Mouse (Mus musculus): ENCODE results near the gene Ddc. TPM values are rescaled to one million over a fixed set of nuclear protein-coding genes. Genes with fewer than 3 reads are reported as not detected.

Gene Ddc
- polyA plus RNA-seq, 1 experiment = 0.19 TPM

GRCm38 (mm10) chr11:11818797-11819196 lies 79.1 kb downstream of the Ddc start:
- H3K4me1 ChIP-seq (ENCODE audit: control insufficient read depth, insufficient read depth, low read length) = peaks cover 8% of the 10 kb centered on the region
- no peaks in the 10 kb centered on the region for H3K36me3 ChIP-seq (ENCODE audit: control insufficient read depth, insufficient read depth, low read length)
- H3K4me3 ChIP-seq (ENCODE audit: control insufficient read depth, low read depth, low read length) = no peak overlapping the region
- TF ChIP-seq POLR2A (IDR thresholded peaks at IDR 0.05; ENCODE audit: control insufficient read depth, low read depth, low read length) (no peak), CTCF (IDR thresholded peaks at IDR 0.05; ENCODE audit: control insufficient read depth, insufficient read depth, insufficient replicate concordance, low read depth, low read length) (no peak)
- no peak overlapping the region for H3K27ac ChIP-seq (ENCODE audit: control insufficient read depth, insufficient read depth, low read depth, low read length)
- no peaks in the 10 kb centered on the region for H3K27me3 ChIP-seq (ENCODE audit: control insufficient read depth, insufficient read depth, low read length)

- TF ChIP-seq CTCF (IDR thresholded peaks at IDR 0.05; ENCODE audit: control insufficient read depth, insufficient read depth, insufficient replicate concordance, low read depth, low read length) = no peak
- no peak for TF ChIP-seq POLR2A (IDR thresholded peaks at IDR 0.05; ENCODE audit: control insufficient read depth, low read depth, low read length)
- no peak overlapping the region for H3K27ac ChIP-seq (ENCODE audit: control insufficient read depth, insufficient read depth, low read depth, low read length)
- no peaks in the 10 kb centered on the region for H3K4me1 ChIP-seq (ENCODE audit: control insufficient read depth, insufficient read depth, low read length)
- no peaks in the 10 kb centered on the region for H3K27me3 ChIP-seq (ENCODE audit: control insufficient read depth, insufficient read depth, low read length)
- no peak overlapping the region for H3K4me3 ChIP-seq (ENCODE audit: control insufficient read depth, low read depth, low read length)
- H3K36me3 ChIP-seq (ENCODE audit: control insufficient read depth, insufficient read depth, low read length) = no peaks in the 10 kb centered on the region
These were observed 82.2 kb downstream of the Ddc start for GRCm38 (mm10) chr11:11815737-11816136.

- Histone ChIP-seq H3K27me3 (ENCODE audit: control insufficient read depth, insufficient read depth, low read length) (no peaks in the 10 kb centered on the region), H3K36me3 (ENCODE audit: control insufficient read depth, insufficient read depth, low read length) (no peaks in the 10 kb centered on the region), H3K27ac (ENCODE audit: control insufficient read depth, insufficient read depth, low read depth, low read length) (no peak overlapping the region), H3K4me3 (ENCODE audit: control insufficient read depth, low read depth, low read length) (no peak overlapping the region), H3K4me1 (ENCODE audit: control insufficient read depth, insufficient read depth, low read length) (peaks cover 2% of the 10 kb centered on the region)
- TF ChIP-seq POLR2A (IDR thresholded peaks at IDR 0.05; ENCODE audit: control insufficient read depth, low read depth, low read length) = no peak
- peak; percentile 66; the same call in 1 of the 2 replicates for TF ChIP-seq CTCF (IDR thresholded peaks at IDR 0.05; ENCODE audit: control insufficient read depth, insufficient read depth, insufficient replicate concordance, low read depth, low read length)
These were observed 86.0 kb downstream of the Ddc start for GRCm38 (mm10) chr11:11811906-11812480.

- Histone ChIP-seq H3K4me3 (ENCODE audit: control insufficient read depth, low read depth, low read length) (peak overlapping the region; percentile 90), H3K27me3 (ENCODE audit: control insufficient read depth, insufficient read depth, low read length) (no peaks in the 10 kb centered on the region), H3K4me1 (ENCODE audit: control insufficient read depth, insufficient read depth, low read length) (peaks cover 2% of the 10 kb centered on the region), H3K27ac (ENCODE audit: control insufficient read depth, insufficient read depth, low read depth, low read length) (peak overlapping the region; percentile 92), H3K36me3 (ENCODE audit: control insufficient read depth, insufficient read depth, low read length) (no peaks in the 10 kb centered on the region)
- TF ChIP-seq POLR2A (IDR thresholded peaks at IDR 0.05; ENCODE audit: control insufficient read depth, low read depth, low read length) = no peak
- no peak for TF ChIP-seq CTCF (IDR thresholded peaks at IDR 0.05; ENCODE audit: control insufficient read depth, insufficient read depth, insufficient replicate concordance, low read depth, low read length)
These were observed 88.4 kb downstream of the Ddc start for GRCm38 (mm10) chr11:11809404-11810175.

- Histone ChIP-seq H3K4me3 (ENCODE audit: control insufficient read depth, low read depth, low read length) (peak within 1 kb of the TSS; percentile 90), H3K36me3 (ENCODE audit: control insufficient read depth, insufficient read depth, low read length) (no peaks in the 10 kb centered on the region), H3K27ac (ENCODE audit: control insufficient read depth, insufficient read depth, low read depth, low read length) (peak within 1 kb of the TSS; percentile 95), H3K27me3 (ENCODE audit: control insufficient read depth, insufficient read depth, low read length) (no peaks in the 10 kb centered on the region), H3K4me1 (ENCODE audit: control insufficient read depth, insufficient read depth, low read length) (peaks cover 2% of the 10 kb centered on the region)
- TF ChIP-seq POLR2A (IDR thresholded peaks at IDR 0.05; ENCODE audit: control insufficient read depth, low read depth, low read length) = peak; percentile 92
- no peak for TF ChIP-seq CTCF (IDR thresholded peaks at IDR 0.05; ENCODE audit: control insufficient read depth, insufficient read depth, insufficient replicate concordance, low read depth, low read length)
These were observed 89.0 kb downstream of the Ddc start, which contains the start of gene Fignl1 for GRCm38 (mm10) chr11:11808820-11809403. TSS of gene Fignl1 (minus strand) at chr11:11808962.

GRCm38 (mm10) chr11:11808035-11808819 lies 89.7 kb downstream of the Ddc start:
- H3K27ac ChIP-seq (ENCODE audit: control insufficient read depth, insufficient read depth, low read depth, low read length) = peak overlapping the region; percentile 95
- no peaks in the 10 kb centered on the region for H3K36me3 ChIP-seq (ENCODE audit: control insufficient read depth, insufficient read depth, low read length)
- H3K4me3 ChIP-seq (ENCODE audit: control insufficient read depth, low read depth, low read length) = peak overlapping the region; percentile 90
- no peak for TF ChIP-seq POLR2A (IDR thresholded peaks at IDR 0.05; ENCODE audit: control insufficient read depth, low read depth, low read length)
- TF ChIP-seq CTCF (IDR thresholded peaks at IDR 0.05; ENCODE audit: control insufficient read depth, insufficient read depth, insufficient replicate concordance, low read depth, low read length) = no peak; the same call in 1 of the 2 replicates
- H3K27me3 ChIP-seq (ENCODE audit: control insufficient read depth, insufficient read depth, low read length) = no peaks in the 10 kb centered on the region
- peaks cover 2% of the 10 kb centered on the region for H3K4me1 ChIP-seq (ENCODE audit: control insufficient read depth, insufficient read depth, low read length)
